Mouse (Mus musculus) MEL (cell line): ENCODE results near the gene Abt1. TPM values are rescaled to one million over a fixed set of nuclear protein-coding genes. Genes with fewer than 3 reads are reported as not detected.

Source experiments
- DNase-seq: peaks from one replicate; pipeline ENCODE4 v3.0.0; 2011; ENCODE audit warnings: low read depth, low spot score
- H3K27ac ChIP-seq: 2 replicates; pipeline ENCODE4 v1.5.1; 2012; ENCODE audit warnings: low read depth, mild to moderate bottlenecking, control low read depth, low read length, moderate library complexity; ENCODE audit not compliant: control insufficient read depth
- H3K27me3 ChIP-seq, 2 experiments: fragments of 150-350 bp in 1 of 2; sonication (generic) in 1 of 2; 2 replicates each; pipeline ENCODE4 v1.6.1; 2012; ENCODE audit warnings: low read length in 2 of 2, mild to moderate bottlenecking in 2 of 2, improper control_type of control experiment in 1 of 2, moderate library complexity in 1 of 2; ENCODE audit not compliant: insufficient read depth in 2 of 2, control insufficient read depth in 1 of 2
- H3K36me3 ChIP-seq, 2 experiments: 2 replicates each; pipeline ENCODE4 v1.6.1; 2012 to 2014; ENCODE audit warnings: low read length in 2 of 2, improper control_type of control experiment in 1 of 2, inconsistent platforms in 1 of 2, mild to moderate bottlenecking in 1 of 2; ENCODE audit not compliant: insufficient read depth in 2 of 2, control insufficient read depth in 1 of 2
- H3K4me1 ChIP-seq, 2 experiments: fragments of 150-350 bp in 1 of 2; sonication (generic) in 1 of 2; 2 replicates each; pipeline ENCODE4 v1.6.1; 2012; ENCODE audit warnings: low read length in 2 of 2, improper control_type of control experiment in 1 of 2, mild to moderate bottlenecking in 1 of 2; ENCODE audit not compliant: insufficient read depth in 2 of 2, control insufficient read depth in 1 of 2
- H3K4me3 ChIP-seq, 2 experiments: fragments of 150-350 bp in 1 of 2; sonication (generic) in 1 of 2; 2 replicates each; pipeline ENCODE4 v1.5.1; 2012; ENCODE audit warnings: low read depth in 2 of 2, low read length in 2 of 2, mild to moderate bottlenecking in 2 of 2, moderate library complexity in 2 of 2, control low read depth in 1 of 2, improper control_type of control experiment in 1 of 2; ENCODE audit not compliant: control insufficient read depth in 1 of 2, insufficient read depth in 1 of 2
- H3K79me2 ChIP-seq: 2 replicates; pipeline ENCODE4 v1.6.1; 2012; ENCODE audit warnings: mild to moderate bottlenecking, low read length, moderate library complexity; ENCODE audit not compliant: control insufficient read depth, poor library complexity, insufficient read depth
- H3K9ac ChIP-seq: 2 replicates; pipeline ENCODE4 v1.6.1; 2012; ENCODE audit warnings: low read depth, mild to moderate bottlenecking, control low read depth, low read length, moderate library complexity; ENCODE audit not compliant: control insufficient read depth, poor library complexity, severe bottlenecking
- H3K9me3 ChIP-seq: fragments of 150-350 bp; sonication (generic); replicated peaks from 2 replicates; pipeline ENCODE4 v1.6.1; 2012; ENCODE audit warnings: mild to moderate bottlenecking, low read length, improper control_type of control experiment, moderate library complexity; ENCODE audit not compliant: insufficient read depth
- BHLHE40 ChIP-seq: IDR thresholded peaks from 2 replicates; pipeline ENCODE4 v1.6.1; 2012; ENCODE audit warnings: low read depth, mild to moderate bottlenecking, inconsistent platforms, low read length, improper control_type of control experiment, borderline replicate concordance
- CTCF ChIP-seq, 3 experiments: IDR thresholded peaks in 2 of 3; conservative IDR thresholded peaks in 1 of 3; 2 replicates each; pipeline ENCODE4 v1.5.1; 2011 to 2012; ENCODE audit warnings: low read length in 3 of 3, low read depth in 2 of 3, mild to moderate bottlenecking in 2 of 3, improper control_type of control experiment in 1 of 3, inconsistent platforms in 1 of 3, mixed read lengths in 1 of 3, moderate library complexity in 1 of 3; ENCODE audit not compliant: control insufficient read depth in 1 of 3, insufficient read depth in 1 of 3, poor library complexity in 1 of 3, severe bottlenecking in 1 of 3
- GATA1 ChIP-seq: IDR thresholded peaks from 2 replicates; pipeline ENCODE4 v1.6.1; 2011; ENCODE audit warnings: low read depth, low read length, improper control_type of control experiment
- MXI1 ChIP-seq: IDR thresholded peaks from 2 replicates; pipeline ENCODE4 v1.6.1; 2011; ENCODE audit warnings: mild to moderate bottlenecking, low read depth, low read length, improper control_type of control experiment
- MYC ChIP-seq: IDR thresholded peaks from 2 replicates; pipeline ENCODE4 v1.6.1; 2011; ENCODE audit warnings: low read depth, mild to moderate bottlenecking, low read length, improper control_type of control experiment, moderate library complexity
- NELFE ChIP-seq: IDR thresholded peaks from 2 replicates; pipeline ENCODE4 v1.6.1; 2011; ENCODE audit warnings: low read depth, low read length, improper control_type of control experiment
- RCOR1 ChIP-seq: IDR thresholded peaks from 2 replicates; pipeline ENCODE4 v1.6.1; 2012; ENCODE audit warnings: low read depth, mild to moderate bottlenecking, inconsistent platforms, low read length, improper control_type of control experiment
- TAL1 ChIP-seq: IDR thresholded peaks from 2 replicates; pipeline ENCODE4 v1.6.1; 2012; ENCODE audit warnings: mild to moderate bottlenecking, inconsistent platforms, low read length, moderate library complexity, mixed read lengths
- TBP ChIP-seq: IDR thresholded peaks from 2 replicates; pipeline ENCODE4 v1.8.0; 2011; ENCODE audit warnings: low read depth, low read length, improper control_type of control experiment
- ZNF384 ChIP-seq: IDR thresholded peaks from 2 replicates; pipeline ENCODE4 v1.6.1; 2012; ENCODE audit warnings: low read depth, mild to moderate bottlenecking, inconsistent platforms, low read length, improper control_type of control experiment
- polyA plus RNA-seq, 2 experiments: library from polyadenylated mRNA; stranded (reverse) in 1 of 2; unstranded in 1 of 2; fragments of >175 nt in 1 of 2; fragments of >200 nt in 1 of 2; gene quantifications; 2 replicates each; pipeline versions ENCODE4 v1.2.1 to v1.2.4; 2012; ENCODE audit warnings: low replicate concordance in 2 of 2, low read depth in 1 of 2; ENCODE audit not compliant: insufficient read length in 2 of 2, insufficient read depth in 1 of 2, missing spikeins in 1 of 2
- total RNA-seq: library from RNA; depleted of rRNA; stranded (reverse); fragments of 300-350 nt; gene quantifications from 2 replicates; pipeline ENCODE4 v1.2.3, GENCODE M21; 2012

Abt1 gene
- total and polyA plus RNA-seq, 3 experiments, result 14.2 to 16.2 TPM; not detected in 1

DNA sequence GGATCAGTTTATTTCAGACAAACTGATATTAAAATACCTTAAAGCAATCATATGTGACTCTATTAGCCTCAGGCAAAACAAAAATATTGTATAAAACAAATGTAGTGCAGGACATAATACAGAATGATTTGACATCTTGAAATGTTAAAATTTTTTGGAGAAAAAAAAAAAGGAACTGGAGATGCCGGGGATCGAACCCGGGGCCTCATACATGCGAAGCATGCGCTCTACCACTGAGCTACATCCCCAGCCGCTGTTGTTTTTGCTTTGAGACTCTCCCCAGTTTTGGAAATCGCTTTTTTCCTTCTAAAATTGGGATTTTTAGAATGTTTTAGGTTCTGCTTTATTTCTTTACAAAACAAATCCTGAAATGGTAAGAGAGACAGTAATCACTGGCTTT lies 14.9 kb upstream of the Abt1 start:
- peak; percentile 70 for DNase-seq

DNA sequence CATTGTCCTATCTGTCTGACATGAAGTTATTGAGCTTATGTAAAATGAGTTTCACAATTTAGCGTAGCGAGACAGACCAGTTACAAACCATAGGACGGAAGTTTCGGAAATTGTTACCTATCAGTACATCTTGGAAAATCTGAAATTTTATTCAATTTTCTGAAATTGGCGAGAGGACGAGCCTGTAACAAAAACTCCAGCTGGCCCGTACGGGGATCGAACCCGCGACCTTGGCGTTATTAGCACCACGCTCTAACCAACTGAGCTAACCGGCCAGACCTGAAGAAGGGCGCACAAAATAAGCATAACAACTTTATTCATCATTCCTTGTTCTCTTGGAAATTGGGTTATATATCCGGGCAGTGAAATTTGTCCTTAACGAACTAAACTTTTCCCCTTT lies 14.2 kb upstream of the Abt1 start:
- Histone ChIP-seq H3K27ac (no peak overlapping the region), H3K9ac (peak overlapping the region; percentile 68), H3K36me3 (no peaks in the 10 kb centered on the region), H3K4me1 (peaks cover 0 to 7% of the 10 kb centered on the region in 2 experiments; a peak in 1 of 4 replicates), H3K27me3 (no peaks in the 10 kb centered on the region), H3K79me2 (no peaks in the 10 kb centered on the region; the same call in 1 of the 2 replicates), H3K9me3 (no peaks in the 10 kb centered on the region), H3K4me3 (peak overlapping the region; percentile 48 to 71)
- TF ChIP-seq TBP (peak; percentile 100), GATA1 (peak; percentile 38), BHLHE40 (no peak), MXI1 (no peak), CTCF (IDR thresholded peaks at IDR 0.05 in 2 of 3, conservative IDR thresholded peaks at IDR 0.05 in 1 of 3; ENCODE audit: control insufficient read depth in 1 of 3, insufficient read depth in 1 of 3, low read depth in 2 of 3, low read length in 3 of 3, poor library complexity in 1 of 3, severe bottlenecking in 1 of 3) (no peak), MYC (no peak), NELFE (no peak)
- DNase-seq, result peak; percentile 85

More for the DNA sequence above, 14.9 kb upstream of the Abt1 start:
- Histone ChIP-seq H3K4me3 (peak overlapping the region; percentile 48 to 71), H3K27me3 (no peaks in the 10 kb centered on the region), H3K79me2 (no peaks in the 10 kb centered on the region; the same call in 1 of the 2 replicates), H3K4me1 (peaks cover 0 to 7% of the 10 kb centered on the region in 2 experiments; a peak in 1 of 4 replicates), H3K9ac (peak overlapping the region; percentile 63), H3K27ac (no peak overlapping the region), H3K9me3 (no peaks in the 10 kb centered on the region), H3K36me3 (no peaks in the 10 kb centered on the region)
- TF ChIP-seq TAL1, result no peak
- 0 out of 2 replicates have a peak, but pooled peaks have one; percentile 4 for TF ChIP-seq GATA1
- TF ChIP-seq TBP, result peak; percentile 100
- no peak for TF ChIP-seq ZNF384

DNA sequence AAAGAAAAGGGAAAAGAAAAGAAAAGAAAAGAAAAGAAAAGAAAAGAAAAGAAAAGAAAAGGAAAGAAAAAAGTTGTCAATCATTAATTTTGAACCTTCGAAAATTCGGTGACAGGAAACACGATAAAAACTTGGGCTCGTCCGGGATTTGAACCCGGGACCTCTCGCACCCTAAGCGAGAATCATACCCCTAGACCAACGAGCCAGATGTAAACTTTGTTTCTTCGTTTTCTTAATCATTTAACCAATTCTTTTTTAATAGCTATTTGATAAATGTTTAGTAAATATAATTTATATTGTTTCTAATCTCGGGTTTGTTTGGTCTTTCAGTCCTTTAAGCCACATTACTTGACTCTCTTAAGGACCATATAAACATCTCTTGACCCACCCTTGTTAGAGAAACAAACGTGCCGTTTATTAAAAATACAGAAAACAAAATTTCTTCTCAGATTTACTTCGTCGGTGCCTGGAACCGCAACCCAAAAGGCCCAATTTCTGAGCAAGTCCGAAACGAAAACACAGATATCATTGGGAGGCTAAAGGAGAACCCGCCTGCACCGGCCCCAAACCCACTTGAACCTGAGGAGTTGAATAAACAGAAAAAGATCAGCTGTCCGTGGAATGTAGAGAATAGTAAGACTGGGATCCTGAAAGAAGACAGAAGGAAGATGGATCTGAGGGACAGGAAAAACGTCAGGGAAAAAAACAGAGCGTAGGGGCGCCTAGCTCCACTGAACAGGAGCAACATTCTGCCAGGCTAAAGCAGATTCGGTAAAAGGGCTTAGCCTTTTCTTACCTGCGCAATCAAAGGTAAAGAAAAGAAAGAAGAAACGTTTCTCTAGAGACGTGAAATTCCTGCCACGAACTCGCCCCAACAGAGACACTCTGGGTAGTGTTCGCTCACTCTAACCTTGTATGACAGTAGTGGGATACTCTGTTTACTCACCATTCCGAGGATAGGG lies 13.5 kb upstream of the Abt1 start:
- H3K27me3 ChIP-seq, result no peaks in the 10 kb centered on the region
- TF ChIP-seq GATA1, result peak; percentile 43; the same call in 1 of the 2 replicates
- peak; percentile 99 for TF ChIP-seq TBP
- no peak for TF ChIP-seq RCOR1
- peak overlapping the region; percentile 68 for H3K9ac ChIP-seq
- H3K79me2 ChIP-seq, result no peaks in the 10 kb centered on the region; the same call in 1 of the 2 replicates
- peak overlapping the region; percentile 46 to 71 for H3K4me3 ChIP-seq
- H3K27ac ChIP-seq, result peak overlapping the region; percentile 11; the same call in 1 of the 2 replicates
- no peaks in the 10 kb centered on the region for H3K9me3 ChIP-seq
- peaks cover 0 to 4% of the 10 kb centered on the region in 2 experiments; a peak in 1 of 4 replicates for H3K4me1 ChIP-seq
- peak; percentile 73 for DNase-seq
- H3K36me3 ChIP-seq, result no peaks in the 10 kb centered on the region
